Mouse (Mus musculus) lung, postnatal 0 days (tissue): ENCODE measurements around the gene Klf14. TPM values are rescaled to one million over a fixed set of nuclear protein-coding genes. Genes with fewer than 3 reads are reported as not detected.

Experiments
- ATAC-seq: fragments of 200-750 bp; cut with Nextera tagmentation; 2 replicates; pipeline ENCODE4 v1.8.0; 2017; ENCODE audit warnings: moderate library complexity
- DNase-seq: peaks from one replicate; pipeline ENCODE4 v3.0.0-alpha.2; 2016; ENCODE audit warnings: low spot score
- H3K27ac ChIP-seq: fragments of 300-500 bp; sonication (generic); 2 replicates; pipeline ENCODE4 v1.5.1; 2014; ENCODE audit warnings: antibody characterized with exemption, mild to moderate bottlenecking, low read length, mixed read lengths
- H3K27me3 ChIP-seq: fragments of 300-500 bp; sonication (generic); replicated peaks from 2 replicates; pipeline ENCODE4 v1.6.1; 2014; ENCODE audit warnings: low read length, mixed read lengths; ENCODE audit not compliant: insufficient read depth
- H3K36me3 ChIP-seq: fragments of 300-500 bp; sonication (generic); 2 replicates; pipeline ENCODE4 v1.6.1; 2014; ENCODE audit warnings: low read length, mixed read lengths; ENCODE audit not compliant: insufficient read depth
- H3K4me1 ChIP-seq: fragments of 300-500 bp; sonication (generic); 2 replicates; pipeline ENCODE4 v1.6.1; 2014; ENCODE audit warnings: antibody characterized with exemption, low read depth, low read length, mixed read lengths; ENCODE audit not compliant: insufficient read depth
- H3K4me2 ChIP-seq: fragments of 300-500 bp; sonication (generic); replicated peaks from 2 replicates; pipeline ENCODE4 v1.6.1; 2014; ENCODE audit warnings: low read depth, mild to moderate bottlenecking, low read length, moderate library complexity, mixed read lengths
- H3K4me3 ChIP-seq: fragments of 300-500 bp; sonication (generic); 2 replicates; pipeline ENCODE4 v1.5.1; 2014; ENCODE audit warnings: low read depth, low read length
- H3K9ac ChIP-seq: fragments of 300-500 bp; sonication (generic); replicated peaks from 2 replicates; pipeline ENCODE4 v1.6.1; 2014; ENCODE audit warnings: low read depth, mild to moderate bottlenecking
- H3K9me3 ChIP-seq: fragments of 300-500 bp; sonication (generic); 2 replicates; pipeline ENCODE4 v1.6.1; 2016; ENCODE audit warnings: low read length, mixed read lengths
- CTCF ChIP-seq: IDR thresholded peaks from 2 replicates; pipeline ENCODE4 v1.5.1; 2016; ENCODE audit warnings: antibody characterized with exemption, mild to moderate bottlenecking
- EP300 ChIP-seq: IDR thresholded peaks from 2 replicates; pipeline ENCODE4 v1.6.1; 2016; ENCODE audit warnings: antibody characterized with exemption, mild to moderate bottlenecking, control low read depth
- WGBS: fragments of 180-500 bp; shearing (Covaris S2); extraction: QIAGEN DNeasy Blood & Tissue Kit; methylation state at CpG from one replicate; pipeline ENCODE4 v1.1.7; 2014; 5-methylcytosine and 5-hydroxymethylcytosine counted together
- polyA plus RNA-seq: library from polyadenylated mRNA; unstranded; fragments of >200 nt; fragmentation: Nextera tagmentation; extraction: Ambion mirVana; gene quantifications from 2 replicates; pipeline ENCODE4 v1.2.1, GENCODE M21; 2015

The Klf14 gene
- polyA plus RNA-seq, 1 experiment from 2014 or later, result 1.3 TPM

DNA sequence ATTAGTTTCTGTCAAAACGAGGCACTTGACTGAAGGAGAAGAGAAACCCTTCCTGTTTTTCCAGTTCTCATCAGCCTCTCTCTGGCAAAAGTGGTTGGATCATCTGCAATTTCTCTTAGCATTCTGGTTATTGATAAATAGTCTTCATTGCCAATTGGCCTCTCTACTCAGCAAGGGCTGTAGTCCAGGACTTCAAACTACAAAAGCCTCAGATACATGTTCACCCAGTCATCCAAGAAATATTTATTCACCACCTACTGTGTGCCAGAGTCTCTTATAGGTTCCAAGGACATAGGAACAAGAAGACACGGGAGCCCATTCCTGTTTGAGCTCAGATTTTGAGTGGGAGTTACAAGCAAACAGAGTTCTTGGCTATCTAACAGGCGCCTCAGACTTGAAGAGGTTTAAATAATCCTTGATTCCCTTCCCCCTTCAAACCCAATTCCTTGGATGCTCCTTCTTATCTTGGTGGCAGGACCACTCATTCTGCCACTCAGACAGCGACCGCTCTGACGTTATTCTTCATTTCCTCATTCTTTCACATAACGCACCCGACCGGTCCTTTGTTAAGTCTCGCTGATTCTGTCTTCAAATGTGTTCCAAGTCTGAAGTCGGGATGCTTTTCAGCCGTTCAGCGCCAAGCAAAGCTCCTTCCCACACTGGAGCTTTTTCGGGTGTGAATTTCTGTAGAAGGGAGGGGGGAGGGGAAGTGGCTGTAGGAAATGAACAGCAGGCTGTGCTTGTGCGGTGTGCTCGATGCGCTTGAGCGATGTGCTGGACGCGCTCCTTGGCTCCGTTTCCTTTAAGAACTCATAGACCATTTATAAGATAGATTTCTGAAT lies 37.8 kb downstream of the Klf14 start:
- no peaks in the 10 kb centered on the region for H3K36me3 ChIP-seq
- DNase-seq (peak; percentile 34), ATAC-seq (no peak)
- no peak for TF ChIP-seq EP300
- no peak for TF ChIP-seq CTCF
- no peaks in the 10 kb centered on the region for H3K4me1 ChIP-seq
- peak overlapping the region; percentile 43 for H3K4me2 ChIP-seq
- H3K4me3 ChIP-seq, result peak overlapping the region; percentile 23
- no peaks in the 10 kb centered on the region for H3K9me3 ChIP-seq
- no peaks in the 10 kb centered on the region for H3K27me3 ChIP-seq
- WGBS, result 16% methylated on average over 21 of the region's 21 CpGs
- H3K27ac ChIP-seq, result no peak overlapping the region
- peak overlapping the region; percentile 19; the same call in 1 of the 2 replicates for H3K9ac ChIP-seq

DNA sequence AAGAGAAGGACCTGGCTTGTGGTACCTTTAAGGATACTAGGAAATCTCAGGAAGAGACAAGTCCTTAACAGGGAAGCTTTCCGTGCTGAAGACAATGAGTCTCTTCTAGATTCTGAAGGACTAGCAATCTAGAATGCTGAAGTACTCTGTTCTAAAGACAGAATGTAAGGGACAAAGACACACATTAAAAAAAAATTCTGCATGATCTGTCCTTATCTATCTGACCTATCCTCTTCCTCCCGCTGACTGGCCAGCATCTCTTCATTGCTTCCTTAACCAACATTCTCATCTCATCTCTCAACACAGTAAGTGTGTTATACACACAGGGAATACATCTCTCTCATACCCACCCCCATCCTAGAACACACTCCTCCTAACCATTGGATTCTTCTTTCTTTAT lies 43.4 kb downstream of the Klf14 start, which contains the start of gene Tsga13:
TSS of gene Tsga13 (minus strand) at position 101 of the 400 bp plus-strand sequence.
- TF ChIP-seq EP300 (no peak), CTCF (no peak)

DNA sequence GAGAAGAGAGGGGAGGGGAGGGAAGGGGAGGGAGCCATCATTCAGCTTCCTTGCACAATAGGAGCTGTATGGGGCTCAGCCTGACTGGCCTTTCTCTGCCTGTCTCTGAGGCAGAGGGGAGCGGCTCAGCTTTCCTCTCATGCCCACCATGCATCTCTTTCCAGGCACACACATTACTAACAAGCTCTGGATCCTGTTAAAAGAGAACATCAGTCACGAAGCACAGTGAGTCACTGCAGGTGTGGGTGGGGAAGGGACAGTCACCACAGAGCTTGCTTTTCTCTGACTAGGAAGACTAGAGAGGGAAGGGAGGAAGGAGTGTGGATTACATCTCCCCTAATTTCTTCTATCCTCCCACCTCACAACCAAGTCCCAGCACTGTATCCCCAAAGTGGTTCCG lies 50.9 kb downstream of the Klf14 start:
- H3K4me1 ChIP-seq, result no peaks in the 10 kb centered on the region
- no peak overlapping the region for H3K4me3 ChIP-seq
- H3K4me2 ChIP-seq, result no peak overlapping the region
- H3K27me3 ChIP-seq, result no peaks in the 10 kb centered on the region
- no peak overlapping the region for H3K27ac ChIP-seq
- DNase-seq, result no peak
- ATAC-seq, result no peak
- TF ChIP-seq CTCF (no peak), EP300 (no peak)
- no peaks in the 10 kb centered on the region for H3K36me3 ChIP-seq
- WGBS, result 60% methylated on average over 3 of the region's 3 CpGs
- no peaks in the 10 kb centered on the region for H3K9me3 ChIP-seq
- H3K9ac ChIP-seq, result no peak overlapping the region

More for the DNA sequence above, 43.4 kb downstream of the Klf14 start, which contains the start of gene Tsga13:
- DNase-seq, result no peak
- Histone ChIP-seq H3K4me2 (no peak within 1 kb of the TSS), H3K36me3 (no peaks in the 10 kb centered on the region), H3K4me1 (no peaks in the 10 kb centered on the region), H3K9ac (no peak within 1 kb of the TSS), H3K9me3 (no peaks in the 10 kb centered on the region), H3K27me3 (no peaks in the 10 kb centered on the region), H3K4me3 (no peak within 1 kb of the TSS), H3K27ac (no peak within 1 kb of the TSS)
- ATAC-seq, result no peak
- 85% methylated on average over 2 of the region's 2 CpGs for WGBS

Other genes with a start within 250 kb of the Klf14 start
- 436 and 472 TPM in 2 replicates for gene Mest, start 235.5 kb downstream of the Klf14 start, polyA plus RNA-seq
- gene Copg2, start 62.3 kb downstream of the Klf14 start, polyA plus RNA-seq, result 15.9 and 19.8 TPM in 2 replicates
- 0.15 and 0.20 TPM in 2 replicates for gene Tsga13, start 43.5 kb downstream of the Klf14 start, polyA plus RNA-seq